Mouse (Mus musculus) CD4-positive, CD25-positive, alpha-beta regulatory T cell (primary cell): ENCODE measurements around the gene Gm21833. TPM values are rescaled to one million over a fixed set of nuclear protein-coding genes. Genes with fewer than 3 reads are reported as not detected.

Experiments
- polyA plus RNA-seq: library from polyadenylated mRNA; unstranded; fragments of 100-300 nt; shearing (Covaris generic); gene quantifications from one replicate; pipeline ENCODE4 v1.2.1, GENCODE M21; 2017

Gene Gm21833
- not detected for polyA plus RNA-seq

DNA sequence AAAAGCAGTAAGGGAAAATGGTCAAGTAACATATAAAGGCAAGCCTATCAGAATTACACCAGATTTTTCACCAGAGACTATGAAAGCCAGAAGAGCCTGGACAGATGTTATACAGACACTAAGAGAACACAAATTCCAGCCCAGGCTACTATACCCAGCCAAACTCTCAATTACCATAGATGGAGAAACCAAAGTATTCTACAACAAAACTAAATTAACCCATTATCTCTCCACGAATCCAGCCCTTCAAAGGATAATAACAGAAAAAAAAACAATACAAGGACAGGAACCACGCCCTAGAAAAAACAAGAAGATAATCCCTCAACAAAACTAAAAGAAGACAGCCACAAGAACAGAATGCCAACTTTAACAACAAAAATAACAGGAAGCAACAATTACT, at the start of gene Gm21833:
Gene Gm21833 (plus strand): TSS at position 301 of the 400 bp plus-strand sequence.

